Mouse (Mus musculus) megakaryocyte, embryonic 14.5 days (primary cell): ENCODE data around the gene Reep6.

Experiments used
- FLI1 ChIP-seq: IDR thresholded peaks from 2 replicates; pipeline ENCODE4 v1.6.1; 2012; ENCODE audit warnings: low read length, inconsistent platforms, mixed read lengths
- GATA1 ChIP-seq: IDR thresholded peaks from 3 replicates; pipeline ENCODE4 v1.6.1; 2012; ENCODE audit warnings: mixed read lengths, low read length, inconsistent platforms, borderline replicate concordance

DNA sequence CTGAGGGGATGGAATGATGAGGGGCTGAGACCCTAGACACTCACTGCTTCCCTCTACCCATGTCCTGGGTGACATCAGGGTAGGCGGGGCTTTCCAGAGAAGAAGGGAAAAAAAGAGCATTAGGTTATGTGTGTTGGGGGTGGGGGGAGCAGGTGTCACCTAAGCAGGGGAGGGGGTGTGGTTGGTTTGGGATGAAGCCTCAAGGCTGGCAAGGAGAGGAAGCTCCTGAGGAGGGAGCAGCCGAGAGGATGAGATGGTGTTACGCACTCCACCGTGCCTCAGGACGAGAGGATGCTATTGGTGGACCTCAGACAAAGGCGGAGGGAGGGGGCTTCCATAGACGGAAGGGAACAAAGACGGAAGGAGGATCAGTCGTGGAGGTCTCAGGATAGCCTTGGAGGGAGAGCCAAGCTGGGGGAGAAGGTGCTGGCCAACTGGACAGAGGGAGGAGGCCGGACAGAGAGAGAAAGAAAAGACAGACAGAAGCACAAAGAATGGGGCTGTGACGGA lies 29.0 kb upstream of the Reep6 start:
- TF ChIP-seq GATA1 (no peak), FLI1 (no peak)
